Mouse (Mus musculus): ENCODE results near the gene Ntf3. TPM values are rescaled to one million over a fixed set of nuclear protein-coding genes. Genes with fewer than 3 reads are reported as not detected.

Ntf3 gene
- polyA plus RNA-seq, 1 experiment: not detected

GRCm38 (mm10) chr6:126110892-126111835 lies 55.5 kb downstream of the Ntf3 start:
- Histone ChIP-seq H3K4me3 (ENCODE audit: insufficient read depth, low read depth, low read length) (no peak overlapping the region), H3K4me1 (ENCODE audit: control insufficient read depth, insufficient read depth, low read length) (peaks cover 4% of the 10 kb centered on the region; the same call in 1 of the 2 replicates), H3K27ac (ENCODE audit: insufficient read depth, low read depth, low read length) (no peak overlapping the region)
- WGBS: 79% methylated on average over 15 of the region's 15 CpGs
- TF ChIP-seq CTCF (IDR thresholded peaks at IDR 0.05; ENCODE audit: insufficient read depth, low read depth, low read length) (no peak), POLR2A (IDR thresholded peaks at IDR 0.05; ENCODE audit: insufficient read depth, low read depth, low read length) (no peak)

- Histone ChIP-seq H3K27ac (ENCODE audit: insufficient read depth, low read depth, low read length) (no peak overlapping the region), H3K4me3 (ENCODE audit: insufficient read depth, low read depth, low read length) (no peak overlapping the region), H3K4me1 (ENCODE audit: control insufficient read depth, insufficient read depth, low read length) (0 out of 2 replicates have a peak, but pooled peaks cover 2% of the 10 kb centered on the region)
- no peak for TF ChIP-seq POLR2A (IDR thresholded peaks at IDR 0.05; ENCODE audit: insufficient read depth, low read depth, low read length)
- no peak for TF ChIP-seq CTCF (IDR thresholded peaks at IDR 0.05; ENCODE audit: insufficient read depth, low read depth, low read length)
- WGBS: 69% methylated on average over 5 of the region's 5 CpGs
Observed at GRCm38 (mm10) chr6:126109184-126109583, 57.5 kb downstream of the Ntf3 start.

DNA sequence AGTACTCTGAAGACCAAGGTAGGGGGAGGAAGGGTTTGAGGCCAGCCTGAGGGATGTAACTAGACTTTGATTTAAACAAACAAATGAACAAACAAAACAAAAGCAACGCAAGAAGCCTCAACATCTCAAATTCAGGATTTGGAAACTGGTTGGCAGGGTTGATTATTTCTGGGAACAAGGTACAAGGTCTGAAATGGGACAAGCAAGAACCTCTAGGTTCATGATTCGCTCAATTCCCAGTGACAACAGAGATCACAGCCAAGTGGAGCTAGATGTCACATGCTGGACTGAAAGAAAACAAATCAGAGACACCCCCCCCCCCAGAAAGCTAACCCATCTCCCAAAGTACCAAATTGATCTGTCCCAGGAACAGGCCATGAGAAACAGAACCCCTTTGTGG lies 57.9 kb downstream of the Ntf3 start:
- 86% methylated on average over 2 of the region's 2 CpGs for WGBS
- Histone ChIP-seq H3K27ac (ENCODE audit: insufficient read depth, low read depth, low read length) (no peak overlapping the region), H3K4me3 (ENCODE audit: insufficient read depth, low read depth, low read length) (no peak overlapping the region), H3K4me1 (ENCODE audit: control insufficient read depth, insufficient read depth, low read length) (0 out of 2 replicates have a peak, but pooled peaks cover 2% of the 10 kb centered on the region)
- no peak for TF ChIP-seq POLR2A (IDR thresholded peaks at IDR 0.05; ENCODE audit: insufficient read depth, low read depth, low read length)
- TF ChIP-seq CTCF (IDR thresholded peaks at IDR 0.05; ENCODE audit: insufficient read depth, low read depth, low read length): no peak

DNA sequence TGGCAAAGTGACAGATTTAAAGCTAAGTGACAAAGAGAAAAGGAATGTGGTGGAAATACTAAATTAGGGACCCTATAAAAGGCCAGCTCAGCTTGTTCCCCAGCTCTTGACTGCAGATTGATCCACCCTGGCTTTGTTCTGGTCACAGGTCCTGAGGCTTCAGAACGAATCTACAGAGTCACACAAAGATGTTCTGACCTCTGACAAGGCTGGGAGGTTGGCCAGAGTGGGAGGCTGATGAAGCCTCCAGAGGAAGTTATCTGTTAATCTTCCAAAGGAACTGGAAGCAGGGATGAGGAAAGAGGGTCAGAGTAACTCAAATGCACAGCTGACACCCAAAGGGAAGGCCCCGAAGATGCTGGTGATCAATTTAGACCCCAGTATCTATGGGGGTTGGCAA lies 59.3 kb downstream of the Ntf3 start:
- no peak overlapping the region for H3K27ac ChIP-seq (ENCODE audit: insufficient read depth, low read depth, low read length)
- H3K4me1 ChIP-seq (ENCODE audit: control insufficient read depth, insufficient read depth, low read length): 0 out of 2 replicates have a peak, but pooled peaks cover 2% of the 10 kb centered on the region
- WGBS: 76% methylated on average over 2 of the region's 2 CpGs
- TF ChIP-seq CTCF (IDR thresholded peaks at IDR 0.05; ENCODE audit: insufficient read depth, low read depth, low read length) (no peak), POLR2A (IDR thresholded peaks at IDR 0.05; ENCODE audit: insufficient read depth, low read depth, low read length) (no peak)
- no peak overlapping the region for H3K4me3 ChIP-seq (ENCODE audit: insufficient read depth, low read depth, low read length)

DNA sequence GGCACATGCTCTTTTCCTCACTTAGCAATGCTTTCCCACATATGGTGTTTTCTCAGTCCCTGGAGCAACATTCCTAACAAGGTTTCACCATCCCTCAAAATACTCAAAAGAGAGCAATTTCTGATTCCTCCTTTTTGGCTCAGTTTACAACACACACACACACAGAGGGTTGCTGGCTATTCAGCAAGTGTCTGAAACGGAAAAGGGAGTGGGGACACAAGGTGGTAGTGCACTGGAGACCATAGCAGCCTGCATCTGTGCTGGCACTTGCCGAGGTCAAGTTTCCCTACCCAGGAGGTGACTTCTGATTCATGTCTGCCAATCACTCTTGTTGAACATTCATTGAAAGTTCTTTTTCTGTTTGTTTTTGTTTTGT lies 59.9 kb downstream of the Ntf3 start:
- 42% methylated on average over 2 of the region's 2 CpGs for WGBS
- no peak for TF ChIP-seq POLR2A (IDR thresholded peaks at IDR 0.05; ENCODE audit: insufficient read depth, low read depth, low read length)
- H3K4me1 ChIP-seq (ENCODE audit: control insufficient read depth, insufficient read depth, low read length): 0 out of 2 replicates have a peak, but pooled peaks cover 2% of the 10 kb centered on the region
- no peak overlapping the region for H3K27ac ChIP-seq (ENCODE audit: insufficient read depth, low read depth, low read length)
- H3K4me3 ChIP-seq (ENCODE audit: insufficient read depth, low read depth, low read length): no peak overlapping the region

GRCm38 (mm10) chr6:126106051-126106797 lies 60.5 kb downstream of the Ntf3 start:
- 0 out of 2 replicates have a peak, but pooled peaks cover 2% of the 10 kb centered on the region for H3K4me1 ChIP-seq (ENCODE audit: control insufficient read depth, insufficient read depth, low read length)
- H3K4me3 ChIP-seq (ENCODE audit: insufficient read depth, low read depth, low read length): no peak overlapping the region
- WGBS: 62% methylated on average over 7 of the region's 7 CpGs
- no peak overlapping the region for H3K27ac ChIP-seq (ENCODE audit: insufficient read depth, low read depth, low read length)
- no peak for TF ChIP-seq CTCF (IDR thresholded peaks at IDR 0.05; ENCODE audit: insufficient read depth, low read depth, low read length)
- TF ChIP-seq POLR2A (IDR thresholded peaks at IDR 0.05; ENCODE audit: insufficient read depth, low read depth, low read length): no peak

DNA sequence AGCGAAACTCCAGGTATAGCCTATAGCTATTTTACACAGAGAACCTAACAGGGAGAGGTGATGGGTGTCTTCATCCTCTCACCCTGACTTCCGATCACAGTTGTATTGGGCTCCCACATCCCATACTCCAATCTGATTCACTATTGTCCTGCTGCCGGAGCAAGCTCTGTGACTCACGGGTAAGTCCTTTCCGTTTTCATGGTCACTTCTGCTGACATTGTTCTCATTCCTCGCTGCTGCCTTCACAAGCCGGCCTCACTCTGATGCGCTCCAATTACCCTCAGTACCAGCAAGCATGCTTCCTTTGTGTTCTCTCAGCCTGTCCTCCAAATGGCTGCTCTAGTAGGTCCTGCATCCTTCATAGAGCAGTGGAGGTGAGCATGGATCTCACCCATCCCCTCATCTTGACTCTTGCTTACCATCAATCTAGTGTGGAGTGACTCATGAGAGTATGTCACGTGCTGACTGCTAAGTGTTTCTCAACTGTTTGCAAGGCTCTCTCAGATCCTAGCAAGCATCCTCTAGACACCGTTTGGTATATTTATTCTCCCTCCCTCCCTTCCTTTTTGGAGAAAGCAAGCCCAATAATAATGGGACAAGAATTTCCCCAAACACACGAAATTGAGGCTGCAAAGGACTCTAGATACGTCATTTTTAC lies 61.5 kb downstream of the Ntf3 start:
- Histone ChIP-seq H3K4me3 (ENCODE audit: insufficient read depth, low read depth, low read length) (no peak overlapping the region), H3K4me1 (ENCODE audit: control insufficient read depth, insufficient read depth, low read length) (0 out of 2 replicates have a peak, but pooled peaks cover 2% of the 10 kb centered on the region), H3K27ac (ENCODE audit: insufficient read depth, low read depth, low read length) (no peak overlapping the region)
- TF ChIP-seq CTCF (IDR thresholded peaks at IDR 0.05; ENCODE audit: insufficient read depth, low read depth, low read length): no peak
- TF ChIP-seq POLR2A (IDR thresholded peaks at IDR 0.05; ENCODE audit: insufficient read depth, low read depth, low read length): no peak
- WGBS: 85% methylated on average over 12 of the region's 12 CpGs

- TF ChIP-seq POLR2A (IDR thresholded peaks at IDR 0.05; ENCODE audit: insufficient read depth, low read depth, low read length) (no peak), CTCF (IDR thresholded peaks at IDR 0.05; ENCODE audit: insufficient read depth, low read depth, low read length) (no peak)
- 78% methylated on average over 6 of the region's 6 CpGs for WGBS
- H3K4me1 ChIP-seq (ENCODE audit: control insufficient read depth, insufficient read depth, low read length): peaks cover 5% of the 10 kb centered on the region; the same call in 1 of the 2 replicates
- no peak overlapping the region for H3K4me3 ChIP-seq (ENCODE audit: insufficient read depth, low read depth, low read length)
- no peak overlapping the region for H3K27ac ChIP-seq (ENCODE audit: insufficient read depth, low read depth, low read length)
Observed at GRCm38 (mm10) chr6:126102571-126102970, 64.1 kb downstream of the Ntf3 start.

Measured in olfactory bulb, adult 2 months (tissue).